Mouse (Mus musculus): ENCODE results near the gene Slc39a5.

GRCm38 (mm10) chr10:128412558-128412957, 11.5 kb upstream of the Slc39a5 start:
- TF ChIP-seq CTCF (IDR thresholded peaks at IDR 0.05; ENCODE audit: low read depth, low read length): no peak
- no peak for TF ChIP-seq GATA1 (IDR thresholded peaks at IDR 0.05; ENCODE audit: borderline replicate concordance, low read length)
